Mouse (Mus musculus): ENCODE measurements around the gene Pacsin1. TPM values are rescaled to one million over a fixed set of nuclear protein-coding genes. Genes with fewer than 3 reads are reported as not detected.

The Pacsin1 gene
- polyA plus RNA-seq, 1 experiment from 2014 or later = 6.7 TPM

DNA sequence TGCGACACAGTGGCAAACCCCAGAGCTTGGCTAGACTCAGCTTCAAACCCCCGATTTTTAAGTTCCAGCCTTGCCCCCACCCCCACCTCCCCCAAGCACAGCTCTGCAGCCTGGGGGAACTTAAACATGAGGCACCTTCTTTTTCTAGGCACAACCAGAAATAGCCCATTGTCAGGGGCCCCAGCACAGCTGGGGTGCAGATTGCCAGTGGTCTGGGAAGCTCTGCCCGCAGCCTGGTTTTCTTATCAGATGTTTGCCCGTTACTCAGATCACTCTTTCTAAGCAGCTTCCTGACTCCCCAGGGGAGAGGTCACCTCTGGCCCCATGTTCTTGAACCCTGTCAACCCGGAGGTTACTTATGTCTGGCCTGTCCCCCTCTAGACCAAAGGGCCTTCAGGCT lies 1.1 kb downstream of the Pacsin1 start:
- no peaks in the 10 kb centered on the region for H3K36me3 ChIP-seq
- no peak for ATAC-seq (ENCODE audit: low FRiP score, low read depth)
- peak overlapping the region; percentile 94 for H3K4me2 ChIP-seq (replicated peaks)
- WGBS = 33% methylated on average over 5 of the region's 5 CpGs
- peaks cover 49% of the 10 kb centered on the region for H3K27me3 ChIP-seq
- peak overlapping the region; percentile 58 for H3K4me3 ChIP-seq
- peaks cover 18% of the 10 kb centered on the region for H3K4me1 ChIP-seq
- no peaks in the 10 kb centered on the region for H3K9me3 ChIP-seq
- H3K9ac ChIP-seq (replicated peaks) = 0 out of 2 replicates have a peak overlapping the region, but pooled peaks have one; percentile 72
- H3K27ac ChIP-seq (replicated peaks) = no peak overlapping the region

DNA sequence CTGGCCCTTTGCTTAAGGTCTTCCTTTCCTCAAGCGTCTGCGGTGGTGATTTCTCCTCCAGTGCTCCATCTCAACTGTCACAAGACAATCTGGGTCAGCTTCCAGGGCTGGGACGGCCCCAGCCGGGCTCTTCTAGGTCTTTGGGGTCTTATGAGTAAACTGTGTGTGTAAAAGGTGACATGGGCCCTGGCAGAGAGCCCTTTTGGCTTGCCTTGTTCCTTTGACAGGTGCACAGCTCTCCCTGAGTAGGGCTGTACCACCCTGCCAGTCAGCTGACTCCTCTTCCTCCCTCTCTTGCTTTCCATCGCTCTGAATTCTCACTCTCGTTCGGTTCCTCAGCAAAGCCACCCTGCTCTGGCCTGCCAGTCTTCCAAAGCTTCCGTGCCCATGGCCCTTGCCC lies 1.8 kb downstream of the Pacsin1 start:
- H3K4me1 ChIP-seq = peaks cover 18% of the 10 kb centered on the region
- no peak for ATAC-seq (ENCODE audit: low FRiP score, low read depth)
- no peaks in the 10 kb centered on the region for H3K36me3 ChIP-seq
- H3K27me3 ChIP-seq = peaks cover 49% of the 10 kb centered on the region
- no peak overlapping the region for H3K4me2 ChIP-seq (replicated peaks)
- H3K9ac ChIP-seq (replicated peaks) = no peak overlapping the region
- H3K4me3 ChIP-seq = no peak overlapping the region
- WGBS = 79% methylated on average over 8 of the region's 8 CpGs
- H3K9me3 ChIP-seq = no peaks in the 10 kb centered on the region
- H3K27ac ChIP-seq (replicated peaks) = no peak overlapping the region

DNA sequence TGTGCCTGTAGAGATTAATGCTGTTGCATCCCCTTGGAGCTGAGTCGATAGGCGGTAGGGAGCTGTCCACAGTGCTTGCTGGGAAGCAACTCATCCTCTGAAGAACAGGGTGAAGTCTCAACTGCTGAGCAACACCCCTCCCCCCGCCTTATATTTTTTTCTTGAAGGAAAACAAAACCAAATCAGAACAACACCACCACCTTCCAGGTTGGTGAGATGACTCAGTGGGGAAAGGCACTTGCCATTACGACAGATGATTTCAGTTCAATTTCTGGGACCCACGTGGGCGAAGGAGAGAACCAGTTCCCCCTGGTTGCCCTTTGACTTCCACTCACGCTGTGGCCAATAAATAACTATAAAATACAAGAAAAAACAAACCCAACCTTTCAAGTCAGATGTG lies 3.5 kb downstream of the Pacsin1 start:
- 79% methylated on average over 7 of the region's 7 CpGs for WGBS
- Histone ChIP-seq H3K27ac (replicated peaks) (no peak overlapping the region), H3K9me3 (no peaks in the 10 kb centered on the region), H3K9ac (replicated peaks) (no peak overlapping the region), H3K4me2 (replicated peaks) (no peak overlapping the region), H3K4me1 (peaks cover 18% of the 10 kb centered on the region), H3K36me3 (no peaks in the 10 kb centered on the region), H3K27me3 (peaks cover 39% of the 10 kb centered on the region), H3K4me3 (no peak overlapping the region)
- ATAC-seq (ENCODE audit: low FRiP score, low read depth) = no peak

- H3K9ac ChIP-seq (replicated peaks) = no peak overlapping the region
- H3K4me2 ChIP-seq (replicated peaks) = no peak overlapping the region
- ATAC-seq (ENCODE audit: low FRiP score, low read depth) = no peak
- no peaks in the 10 kb centered on the region for H3K27me3 ChIP-seq
- H3K36me3 ChIP-seq = no peaks in the 10 kb centered on the region
- H3K4me1 ChIP-seq = peaks cover 2% of the 10 kb centered on the region; the same call in 1 of the 2 replicates
- WGBS = 88% methylated on average over 6 of the region's 6 CpGs
- no peak overlapping the region for H3K4me3 ChIP-seq
- H3K27ac ChIP-seq (replicated peaks) = no peak overlapping the region
- no peaks in the 10 kb centered on the region for H3K9me3 ChIP-seq
Observed at GRCm38 (mm10) chr17:27671720-27672119, 16.4 kb downstream of the Pacsin1 start.

- 79% methylated on average over 7 of the region's 7 CpGs for WGBS
- Histone ChIP-seq H3K36me3 (no peaks in the 10 kb centered on the region), H3K4me3 (no peak overlapping the region)
Observed at GRCm38 (mm10) chr17:27673945-27674344, 18.6 kb downstream of the Pacsin1 start.

GRCm38 (mm10) chr17:27675453-27675852 lies 20.1 kb downstream of the Pacsin1 start:
- H3K9ac ChIP-seq (replicated peaks) = no peak overlapping the region
- H3K4me3 ChIP-seq = no peak overlapping the region
- no peaks in the 10 kb centered on the region for H3K36me3 ChIP-seq
- H3K4me2 ChIP-seq (replicated peaks) = no peak overlapping the region
- 75% methylated on average over 9 of the region's 9 CpGs for WGBS
- no peak for ATAC-seq (ENCODE audit: low FRiP score, low read depth)
- H3K9me3 ChIP-seq = no peaks in the 10 kb centered on the region
- no peak overlapping the region for H3K27ac ChIP-seq (replicated peaks)
- H3K27me3 ChIP-seq = no peaks in the 10 kb centered on the region
- H3K4me1 ChIP-seq = peaks cover 24% of the 10 kb centered on the region

More at GRCm38 (mm10) chr17:27673945-27674344, 18.6 kb downstream of the Pacsin1 start:
- no peak overlapping the region for H3K9ac ChIP-seq (replicated peaks)
- H3K4me2 ChIP-seq (replicated peaks) = no peak overlapping the region
- no peaks in the 10 kb centered on the region for H3K9me3 ChIP-seq
- no peak overlapping the region for H3K27ac ChIP-seq (replicated peaks)
- ATAC-seq (ENCODE audit: low FRiP score, low read depth) = no peak
- H3K27me3 ChIP-seq = no peaks in the 10 kb centered on the region
- peaks cover 11% of the 10 kb centered on the region for H3K4me1 ChIP-seq

DNA sequence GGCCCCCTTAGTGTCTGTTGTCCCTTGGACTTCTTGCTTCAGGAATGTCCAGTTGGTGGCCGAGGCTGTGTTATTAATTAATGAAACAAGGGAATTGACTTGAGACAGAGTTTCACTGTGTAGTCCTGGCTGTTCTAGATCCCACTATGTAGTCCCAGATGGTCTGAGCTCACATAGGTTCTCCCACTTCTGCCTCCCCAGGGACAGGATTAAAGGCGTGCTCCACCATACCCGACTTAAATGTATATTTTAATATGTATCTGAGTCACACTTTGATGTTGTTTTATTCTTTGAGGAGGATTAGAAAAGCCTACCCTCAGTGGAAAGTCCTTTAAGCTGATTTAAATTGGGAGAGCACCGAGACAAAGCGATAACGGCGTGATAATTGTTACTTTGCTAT lies 21.0 kb downstream of the Pacsin1 start:
- ATAC-seq (ENCODE audit: low FRiP score, low read depth) = no peak
- no peak overlapping the region for H3K27ac ChIP-seq (replicated peaks)
- no peak overlapping the region for H3K4me2 ChIP-seq (replicated peaks)
- no peak overlapping the region for H3K9ac ChIP-seq (replicated peaks)
- WGBS = 50% methylated on average over 7 of the region's 7 CpGs
- no peaks in the 10 kb centered on the region for H3K27me3 ChIP-seq
- no peaks in the 10 kb centered on the region for H3K36me3 ChIP-seq
- H3K9me3 ChIP-seq = no peaks in the 10 kb centered on the region
- peaks cover 24% of the 10 kb centered on the region for H3K4me1 ChIP-seq
- H3K4me3 ChIP-seq = no peak overlapping the region

DNA sequence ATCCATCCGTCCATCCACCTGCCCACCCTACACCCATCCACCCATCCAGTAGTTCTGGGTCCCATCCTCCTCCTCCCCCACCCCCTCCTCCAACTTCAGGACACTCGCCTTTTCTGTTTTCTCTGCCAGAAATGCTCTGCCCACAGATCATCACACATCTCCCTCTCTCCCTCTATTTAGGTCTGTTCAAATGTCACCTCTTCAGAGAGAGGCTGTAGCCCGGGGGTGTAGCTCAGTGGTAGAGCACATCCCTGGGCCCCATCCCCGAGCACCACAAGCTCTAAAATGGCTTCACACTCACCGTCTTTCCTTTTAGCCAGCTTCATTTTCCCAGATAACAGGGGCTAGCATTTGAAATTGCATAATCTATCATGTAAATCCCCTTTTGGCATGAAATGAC lies 22.4 kb downstream of the Pacsin1 start:
- 88% methylated on average over 5 of the region's 5 CpGs for WGBS
- Histone ChIP-seq H3K4me2 (replicated peaks) (no peak overlapping the region), H3K36me3 (no peaks in the 10 kb centered on the region), H3K27ac (replicated peaks) (no peak overlapping the region), H3K9me3 (no peaks in the 10 kb centered on the region), H3K4me1 (peaks cover 24% of the 10 kb centered on the region), H3K27me3 (0 out of 2 replicates have a peak, but pooled peaks cover 2% of the 10 kb centered on the region), H3K9ac (replicated peaks) (no peak overlapping the region), H3K4me3 (no peak overlapping the region)
- no peak for ATAC-seq (ENCODE audit: low FRiP score, low read depth)

DNA sequence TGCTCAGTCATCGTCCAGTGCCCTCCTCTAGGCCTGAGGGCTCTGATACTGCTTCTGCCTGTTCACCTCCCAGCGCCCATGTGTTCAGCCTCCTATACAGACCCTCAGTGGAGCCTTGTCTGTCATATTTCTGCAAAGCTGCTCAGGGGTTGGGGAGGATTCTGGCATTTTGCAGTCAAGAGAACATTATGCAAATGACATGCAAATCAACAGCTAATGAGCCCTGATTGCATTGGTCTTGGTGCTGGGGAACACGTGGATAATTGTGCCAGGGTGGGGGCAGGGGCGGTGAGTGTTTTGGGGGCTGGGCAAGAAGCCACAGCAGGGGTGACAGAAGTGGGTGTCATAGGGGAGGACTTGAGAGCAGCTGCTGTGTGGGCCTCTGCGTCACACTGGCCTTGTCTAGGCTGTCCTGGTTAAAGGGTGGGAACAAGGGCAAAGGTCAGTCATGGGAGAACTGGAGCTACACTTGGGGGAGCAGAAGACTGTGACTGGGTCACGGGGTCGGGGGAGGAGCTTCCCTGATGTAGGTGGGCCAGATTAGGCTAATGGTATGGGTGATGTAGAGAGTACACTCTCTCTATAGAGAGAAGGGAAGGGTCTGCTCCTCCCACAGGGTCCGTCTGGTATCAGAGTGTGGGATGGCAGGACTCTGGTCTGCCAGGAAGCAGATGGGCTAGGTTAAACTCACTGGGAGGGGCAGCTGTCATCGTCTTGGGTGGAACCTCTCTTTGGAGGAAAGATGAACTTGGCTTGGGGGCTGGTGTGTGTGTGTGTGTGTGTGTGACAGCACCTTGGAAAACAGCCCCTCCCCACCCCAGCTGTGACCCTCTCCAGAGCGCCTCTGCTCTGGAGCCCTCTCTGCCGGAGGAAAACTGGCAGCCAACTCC lies 23.9 kb downstream of the Pacsin1 start:
- no peak overlapping the region for H3K4me3 ChIP-seq
- WGBS = 41% methylated on average over 11 of the region's 11 CpGs
- peak overlapping the region; percentile 73 for H3K27ac ChIP-seq (replicated peaks)
- no peaks in the 10 kb centered on the region for H3K9me3 ChIP-seq
- H3K4me2 ChIP-seq (replicated peaks) = no peak overlapping the region
- no peaks in the 10 kb centered on the region for H3K36me3 ChIP-seq
- ATAC-seq (ENCODE audit: low FRiP score, low read depth) = peak; percentile 70
- no peak overlapping the region for H3K9ac ChIP-seq (replicated peaks)
- peaks cover 24% of the 10 kb centered on the region for H3K4me1 ChIP-seq
- peaks cover 14% of the 10 kb centered on the region; the same call in 1 of the 2 replicates for H3K27me3 ChIP-seq

GRCm38 (mm10) chr17:27684886-27685549 lies 29.7 kb downstream of the Pacsin1 start:
- no peaks in the 10 kb centered on the region for H3K9me3 ChIP-seq
- H3K4me1 ChIP-seq = peaks cover 17% of the 10 kb centered on the region
- peaks cover 53% of the 10 kb centered on the region for H3K27me3 ChIP-seq
- ATAC-seq (ENCODE audit: low FRiP score, low read depth) = peak; percentile 48
- H3K4me2 ChIP-seq (replicated peaks) = peak overlapping the region; percentile 84
- peak overlapping the region; percentile 45 for H3K4me3 ChIP-seq
- no peak overlapping the region for H3K27ac ChIP-seq (replicated peaks)
- WGBS = under 1% methylated on average over 50 of the region's 53 CpGs
- H3K9ac ChIP-seq (replicated peaks) = peak overlapping the region; percentile 63
- no peaks in the 10 kb centered on the region for H3K36me3 ChIP-seq

GRCm38 (mm10) chr17:27685550-27685913 lies 30.2 kb downstream of the Pacsin1 start:
- Histone ChIP-seq H3K36me3 (no peaks in the 10 kb centered on the region), H3K27me3 (peaks cover 53% of the 10 kb centered on the region), H3K9me3 (no peaks in the 10 kb centered on the region), H3K27ac (replicated peaks) (no peak overlapping the region), H3K4me3 (peak overlapping the region; percentile 45), H3K9ac (replicated peaks) (peak overlapping the region; percentile 63), H3K4me1 (peaks cover 15% of the 10 kb centered on the region), H3K4me2 (replicated peaks) (peak overlapping the region; percentile 84)
- ATAC-seq (ENCODE audit: low FRiP score, low read depth) = peak; percentile 20; the same call in 1 of the 2 replicates
- 1% methylated on average over 11 of the region's 11 CpGs for WGBS

DNA sequence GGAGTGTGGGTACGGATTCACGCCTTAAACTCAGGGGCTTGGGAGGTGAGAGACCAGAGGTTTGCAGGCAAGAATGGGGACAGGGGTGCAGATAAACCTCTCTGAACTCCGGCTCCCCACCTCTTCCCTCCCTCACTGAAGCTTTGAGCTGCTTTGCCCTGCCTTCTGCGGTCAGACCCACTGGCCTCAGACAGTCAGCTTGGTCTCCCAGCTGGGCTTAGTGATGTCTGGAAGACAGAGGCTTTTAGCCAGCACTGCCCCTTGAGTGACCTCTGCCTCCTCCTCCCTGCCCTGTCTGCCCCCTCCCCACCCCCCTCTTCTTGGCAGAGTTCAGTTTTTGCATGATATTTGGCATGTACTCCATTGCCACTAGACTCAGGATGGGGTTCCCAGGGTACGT lies 31.1 kb downstream of the Pacsin1 start:
- Histone ChIP-seq H3K9ac (replicated peaks) (no peak overlapping the region), H3K27me3 (peaks cover 53% of the 10 kb centered on the region)

More for the DNA sequence above, 31.1 kb downstream of the Pacsin1 start:
- H3K4me2 ChIP-seq (replicated peaks) = peak overlapping the region; percentile 84; the same call in 1 of the 2 replicates
- H3K9me3 ChIP-seq = no peaks in the 10 kb centered on the region
- H3K4me1 ChIP-seq = peaks cover 15% of the 10 kb centered on the region
- H3K27ac ChIP-seq (replicated peaks) = no peak overlapping the region
- no peaks in the 10 kb centered on the region for H3K36me3 ChIP-seq
- WGBS = 30% methylated on average over 5 of the region's 5 CpGs
- no peak overlapping the region for H3K4me3 ChIP-seq
- ATAC-seq (ENCODE audit: low FRiP score, low read depth) = no peak

All from midbrain, embryonic 12.5 days (tissue).